Mouse (Mus musculus) megakaryocyte, embryonic 14.5 days (primary cell): ENCODE results near the gene Gli3.

Experiments
- FLI1 ChIP-seq: IDR thresholded peaks from 2 replicates; pipeline ENCODE4 v1.6.1; 2012; ENCODE audit warnings: low read length, inconsistent platforms, mixed read lengths
- GATA1 ChIP-seq: IDR thresholded peaks from 3 replicates; pipeline ENCODE4 v1.6.1; 2012; ENCODE audit warnings: mixed read lengths, low read length, inconsistent platforms, borderline replicate concordance

GRCm38 (mm10) chr13:15664580-15665201, 201.7 kb downstream of the Gli3 start:
- TF ChIP-seq GATA1 (no peak), FLI1 (no peak)
